Mouse (Mus musculus) embryonic facial prominence, embryonic 15.5 days (tissue): Measurements from ENCODE around the gene Vcp. TPM values are rescaled to one million over a fixed set of nuclear protein-coding genes. Genes with fewer than 3 reads are reported as not detected.
"Not testable (repeated sequence)": the region's sequence is repeated elsewhere in the genome, so short reads cannot be mapped to it uniquely, and the experiment has no call there.

Experiments used
- ATAC-seq: fragments of 200-750 bp; cut with Nextera tagmentation; 2 replicates; pipeline ENCODE4 v1.8.0; 2017; ENCODE audit warnings: low read depth, moderate TSS enrichment; ENCODE audit not compliant: insufficient number of reproducible peaks, low FRiP score, low TSS enrichment
- H3K27ac ChIP-seq: fragments of 300-500 bp; sonication (generic); replicated peaks from 2 replicates; pipeline ENCODE4 v1.5.1; 2015; ENCODE audit warnings: mild to moderate bottlenecking, inconsistent platforms
- H3K27me3 ChIP-seq: fragments of 300-500 bp; sonication (generic); 2 replicates; pipeline ENCODE4 v1.6.1; 2015; ENCODE audit warnings: inconsistent platforms
- H3K36me3 ChIP-seq: fragments of 300-500 bp; sonication (generic); 2 replicates; pipeline ENCODE4 v1.6.1; 2015; ENCODE audit warnings: mild to moderate bottlenecking, inconsistent platforms
- H3K4me1 ChIP-seq: fragments of 300-500 bp; sonication (generic); 2 replicates; pipeline ENCODE4 v1.6.1; 2015; ENCODE audit warnings: inconsistent platforms
- H3K4me2 ChIP-seq: fragments of 300-500 bp; sonication (generic); replicated peaks from 2 replicates; pipeline ENCODE4 v1.6.1; 2015; ENCODE audit warnings: mild to moderate bottlenecking, inconsistent platforms
- H3K4me3 ChIP-seq: fragments of 300-500 bp; sonication (generic); replicated peaks from 2 replicates; pipeline ENCODE4 v1.5.1; 2015; ENCODE audit warnings: mild to moderate bottlenecking, inconsistent platforms
- H3K9ac ChIP-seq: fragments of 300-500 bp; sonication (generic); 2 replicates; pipeline ENCODE4 v1.6.1; 2015; ENCODE audit warnings: inconsistent platforms
- H3K9me3 ChIP-seq: fragments of 300-500 bp; sonication (generic); replicated peaks from 2 replicates; pipeline ENCODE4 v1.6.1; 2016; ENCODE audit warnings: inconsistent platforms
- WGBS: fragments of 180-500 bp; shearing (Covaris S2); methylation state at CpG from one replicate; pipeline ENCODE4 v1.1.7; 2015; 5-methylcytosine and 5-hydroxymethylcytosine counted together
- polyA plus RNA-seq: library from polyadenylated mRNA; unstranded; fragments of >200 nt; fragmentation: Nextera tagmentation; extraction: Ambion mirVana; gene quantifications from 2 replicates; pipeline ENCODE4 v1.2.1, GENCODE M21; 2015

Vcp gene
- 478 and 494 TPM in 2 replicates for polyA plus RNA-seq

DNA sequence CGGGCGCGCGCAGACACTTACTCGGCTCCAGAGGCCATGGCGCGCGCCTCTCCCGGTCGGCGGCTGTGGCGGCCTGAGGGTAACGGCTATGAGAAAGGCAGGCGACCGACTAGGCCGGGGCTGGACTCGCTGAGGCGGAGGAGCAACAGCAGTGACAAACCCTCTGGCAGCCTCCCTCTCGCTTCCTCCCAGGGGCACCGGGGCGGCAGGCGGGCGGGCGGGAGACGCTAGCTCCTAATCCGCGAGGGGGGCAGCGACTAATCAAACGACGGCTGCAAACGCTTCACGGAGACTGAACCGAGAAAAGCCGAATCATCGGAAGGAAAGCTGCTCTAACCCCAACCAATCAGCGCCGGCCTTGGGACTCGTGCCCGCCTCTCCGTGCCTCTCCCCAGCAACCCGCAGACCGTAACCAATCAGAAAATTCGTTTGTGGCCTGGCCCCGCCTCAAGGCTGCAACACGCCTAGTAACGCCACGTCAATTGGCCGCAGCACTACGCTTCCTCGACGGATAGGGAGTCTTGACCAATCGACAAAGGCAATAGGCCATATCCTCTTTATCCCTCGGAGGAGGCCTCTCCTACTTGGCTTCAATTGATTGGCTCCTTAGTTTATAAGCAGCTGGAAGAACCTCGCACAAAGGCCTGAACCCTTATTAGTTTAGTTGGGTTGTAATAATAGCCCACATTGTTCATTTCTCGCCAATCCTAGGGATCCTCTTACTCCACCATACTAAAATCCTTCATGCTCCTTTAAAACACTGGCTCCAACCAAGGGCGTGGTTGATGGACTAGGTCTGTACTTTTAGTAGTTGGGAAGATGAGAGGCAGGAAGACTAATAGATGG is at the start of gene Vcp:
Gene Vcp, minus strand, starts transcription at position 367 of the 846 bp plus-strand sequence.
- not testable (repeated sequence) for H3K9me3 ChIP-seq, H3K36me3 ChIP-seq, H3K27me3 ChIP-seq
- H3K9ac ChIP-seq, result peak within 1 kb of the TSS; percentile 98
- peak within 1 kb of the TSS; percentile 61 for H3K4me2 ChIP-seq
- WGBS, result under 1% methylated on average over 51 of the region's 56 CpGs
- peak within 1 kb of the TSS; percentile 99 for H3K27ac ChIP-seq
- H3K4me3 ChIP-seq, result peak within 1 kb of the TSS; percentile 94
- H3K4me1 ChIP-seq, result peaks cover 27% of the 10 kb centered on the region
- ATAC-seq, result peak; percentile 99

- Histone ChIP-seq H3K27me3 (no peaks in the 10 kb centered on the region), H3K9me3 (no peaks in the 10 kb centered on the region), H3K27ac (no peak overlapping the region), H3K4me3 (no peak overlapping the region), H3K4me2 (no peak overlapping the region), H3K4me1 (peaks cover 20% of the 10 kb centered on the region), H3K9ac (no peak overlapping the region), H3K36me3 (no peaks in the 10 kb centered on the region)
- no peak for ATAC-seq
- WGBS, result 4% methylated on average over 5 of the region's 5 CpGs
These were observed 46.9 kb upstream of the Vcp start for GRCm38 (mm10) chr4:43047231-43047630.

- no peak overlapping the region for H3K4me3 ChIP-seq
These were observed 46.3 kb upstream of the Vcp start for GRCm38 (mm10) chr4:43046607-43047006.

DNA sequence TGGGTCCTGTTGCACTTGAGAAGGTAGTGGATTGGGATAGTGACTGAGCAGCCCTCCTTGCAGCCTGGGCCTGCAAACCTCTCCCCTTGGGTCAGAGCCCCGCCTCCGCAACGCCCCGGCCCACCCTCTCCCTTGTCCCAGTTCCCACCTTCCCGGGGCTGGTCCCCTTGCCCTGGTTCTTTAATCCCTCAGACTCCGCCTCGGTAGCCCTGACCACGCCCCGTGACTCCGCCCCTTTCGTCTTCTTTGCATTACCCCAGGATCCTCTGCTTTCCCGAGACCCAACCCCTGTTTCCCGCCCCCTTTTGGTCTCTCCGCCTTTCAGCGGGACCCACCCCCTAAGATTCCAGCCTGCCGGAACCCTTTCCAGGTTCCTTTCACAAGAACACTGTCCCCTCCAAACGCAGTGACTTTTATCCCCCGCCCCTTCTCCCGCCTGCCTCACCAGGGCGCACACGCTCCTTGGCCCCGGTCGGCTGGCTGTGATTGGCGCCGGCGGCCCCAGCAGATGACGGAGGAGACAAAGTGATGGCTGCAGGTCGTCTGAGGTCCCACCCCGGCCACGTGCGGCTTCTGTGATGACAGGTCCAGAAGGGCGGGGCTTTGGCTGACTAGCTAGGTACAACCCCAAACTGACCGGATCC is 45.5 kb upstream of the Vcp start, which contains the start of gene Fam214b:
Gene Fam214b, minus strand, starts transcription at position 562 of the 644 bp plus-strand sequence.
- peak; percentile 94 for ATAC-seq
- peak within 1 kb of the TSS; percentile 63 for H3K4me2 ChIP-seq
- peak within 1 kb of the TSS; percentile 65 for H3K4me3 ChIP-seq
- H3K4me1 ChIP-seq, result peaks cover 23% of the 10 kb centered on the region
- H3K9ac ChIP-seq, result peak within 1 kb of the TSS; percentile 40
- no peaks in the 10 kb centered on the region for H3K27me3 ChIP-seq
- no peaks in the 10 kb centered on the region for H3K36me3 ChIP-seq
- H3K27ac ChIP-seq, result peak within 1 kb of the TSS; percentile 75
- H3K9me3 ChIP-seq, result no peaks in the 10 kb centered on the region
- WGBS, result 0% methylated on average over 33 of the region's 33 CpGs

More at GRCm38 (mm10) chr4:43046607-43047006, 46.3 kb upstream of the Vcp start:
- no peak for ATAC-seq
- 49% methylated on average over 5 of the region's 5 CpGs for WGBS
- no peaks in the 10 kb centered on the region for H3K9me3 ChIP-seq
- H3K9ac ChIP-seq, result no peak overlapping the region
- H3K36me3 ChIP-seq, result no peaks in the 10 kb centered on the region
- H3K27ac ChIP-seq, result no peak overlapping the region
- peaks cover 20% of the 10 kb centered on the region for H3K4me1 ChIP-seq
- no peaks in the 10 kb centered on the region for H3K27me3 ChIP-seq
- H3K4me2 ChIP-seq, result 0 out of 2 replicates have a peak overlapping the region, but pooled peaks have one; percentile 10

- WGBS, result 4% methylated on average over 13 of the region's 13 CpGs
- Histone ChIP-seq H3K27me3 (no peaks in the 10 kb centered on the region), H3K36me3 (no peaks in the 10 kb centered on the region), H3K27ac (peak overlapping the region; percentile 75), H3K9ac (peak overlapping the region; percentile 40), H3K9me3 (no peaks in the 10 kb centered on the region), H3K4me3 (peak overlapping the region; percentile 65), H3K4me1 (peaks cover 26% of the 10 kb centered on the region), H3K4me2 (peak overlapping the region; percentile 63)
- ATAC-seq, result peak; percentile 3
These were observed 45.0 kb upstream of the Vcp start for GRCm38 (mm10) chr4:43045285-43045658.

GRCm38 (mm10) chr4:43044673-43045072 is 44.4 kb upstream of the Vcp start:
- Histone ChIP-seq H3K4me3 (peak overlapping the region; percentile 65), H3K9me3 (no peaks in the 10 kb centered on the region), H3K4me1 (peaks cover 26% of the 10 kb centered on the region), H3K27ac (peak overlapping the region; percentile 75), H3K9ac (peak overlapping the region; percentile 40; the same call in 1 of the 2 replicates), H3K27me3 (no peaks in the 10 kb centered on the region), H3K36me3 (no peaks in the 10 kb centered on the region), H3K4me2 (peak overlapping the region; percentile 63)
- ATAC-seq, result no peak
- 18% methylated on average over 4 of the region's 4 CpGs for WGBS

- Histone ChIP-seq H3K4me2 (peak overlapping the region; percentile 63), H3K9ac (no peak overlapping the region)
- WGBS, result 19% methylated on average over 7 of the region's 7 CpGs
These were observed 43.5 kb upstream of the Vcp start for GRCm38 (mm10) chr4:43043644-43044357.

GRCm38 (mm10) chr4:43040881-43041547 is 40.7 kb upstream of the Vcp start:
- 82% methylated on average over 9 of the region's 9 CpGs for WGBS
- Histone ChIP-seq H3K4me2 (no peak overlapping the region), H3K4me3 (no peak overlapping the region), H3K4me1 (peaks cover 32% of the 10 kb centered on the region), H3K27ac (peak overlapping the region; percentile 48; the same call in 1 of the 2 replicates), H3K36me3 (0 out of 2 replicates have a peak, but pooled peaks cover 4% of the 10 kb centered on the region), H3K9me3 (no peaks in the 10 kb centered on the region), H3K27me3 (no peaks in the 10 kb centered on the region), H3K9ac (no peak overlapping the region)
- ATAC-seq, result no peak

More at GRCm38 (mm10) chr4:43043644-43044357, 43.5 kb upstream of the Vcp start:
- Histone ChIP-seq H3K27ac (peak overlapping the region; percentile 75), H3K4me3 (peak overlapping the region; percentile 11; the same call in 1 of the 2 replicates), H3K27me3 (no peaks in the 10 kb centered on the region), H3K9me3 (no peaks in the 10 kb centered on the region), H3K4me1 (peaks cover 34% of the 10 kb centered on the region), H3K36me3 (no peaks in the 10 kb centered on the region)
- ATAC-seq, result peak; percentile 5; the same call in 1 of the 2 replicates

DNA sequence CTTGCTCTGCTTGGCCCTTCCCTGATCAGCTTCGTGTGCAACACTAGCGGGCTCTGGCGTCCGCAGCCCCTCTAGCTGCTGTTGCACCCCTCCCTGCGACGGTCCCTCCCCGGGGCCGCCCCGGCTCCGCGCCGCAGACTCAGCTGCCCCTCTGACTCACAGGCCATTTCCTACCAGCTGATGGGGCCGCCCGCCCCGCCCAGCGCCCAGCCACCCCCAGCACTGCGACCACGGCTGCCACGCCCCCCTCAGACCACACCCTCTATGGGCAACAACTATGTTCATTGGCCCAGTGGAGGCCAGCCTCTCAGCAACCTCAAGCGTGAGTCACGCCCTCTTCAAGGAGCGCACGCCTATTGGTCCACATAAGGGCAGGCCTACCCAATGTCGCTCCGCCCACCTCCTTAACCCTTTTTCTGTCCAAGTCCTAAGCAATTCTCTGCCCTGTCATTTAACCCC is 39.8 kb upstream of the Vcp start:
- ATAC-seq, result peak; percentile 99
- peak overlapping the region; percentile 61 for H3K27ac ChIP-seq
- H3K4me2 ChIP-seq, result peak overlapping the region; percentile 75
- H3K4me3 ChIP-seq, result peak overlapping the region; percentile 57
- H3K36me3 ChIP-seq, result peaks cover 12% of the 10 kb centered on the region; the same call in 1 of the 2 replicates
- peaks cover 32% of the 10 kb centered on the region for H3K4me1 ChIP-seq
- no peaks in the 10 kb centered on the region for H3K27me3 ChIP-seq
- H3K9ac ChIP-seq, result peak overlapping the region; percentile 39
- no peaks in the 10 kb centered on the region for H3K9me3 ChIP-seq
- under 1% methylated on average over 25 of the region's 25 CpGs for WGBS

DNA sequence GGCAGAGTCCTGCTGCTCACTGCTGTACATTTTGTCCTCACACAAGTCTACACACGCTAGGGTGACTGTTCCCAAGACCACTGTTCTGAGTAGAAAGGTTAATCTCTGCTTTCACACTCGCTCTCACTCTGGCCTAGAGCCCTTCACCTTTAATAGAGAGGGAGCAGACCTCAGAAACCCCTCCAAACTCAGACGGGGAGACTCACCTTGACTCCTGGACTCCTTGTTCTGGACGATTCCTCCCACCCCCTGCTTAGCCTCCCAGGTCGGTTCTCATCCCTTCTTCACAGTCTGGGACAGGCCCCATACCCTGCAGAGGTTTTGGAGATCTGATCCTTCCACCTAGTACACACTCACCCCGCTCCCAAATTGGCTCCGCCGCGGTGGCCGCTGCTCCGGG is 39.3 kb upstream of the Vcp start:
- ATAC-seq, result no peak
- 2% methylated on average over 11 of the region's 11 CpGs for WGBS
- H3K36me3 ChIP-seq, result peaks cover 16% of the 10 kb centered on the region; the same call in 1 of the 2 replicates
- peak overlapping the region; percentile 57 for H3K4me3 ChIP-seq
- peak overlapping the region; percentile 61 for H3K27ac ChIP-seq
- peaks cover 26% of the 10 kb centered on the region for H3K4me1 ChIP-seq
- no peaks in the 10 kb centered on the region for H3K9me3 ChIP-seq
- H3K9ac ChIP-seq, result peak overlapping the region; percentile 39
- H3K4me2 ChIP-seq, result peak overlapping the region; percentile 75
- no peaks in the 10 kb centered on the region for H3K27me3 ChIP-seq
